In genomic region chr1:175625990-175626692, GRCm38 (mm10) we compare ENCODE assay signal across 8 mouse cellular contexts. TPM values are rescaled to one million over a fixed set of nuclear protein-coding genes. Genes with fewer than 3 reads are reported as not detected.
DNase-seq lines count a peak whose midpoint lies in the region; ATAC-seq lines count a peak whose summit lies in the region.

No protein-coding gene starts in this region.

- no peaks in the 10 kb centered on the region for H3K36me3 ChIP-seq in forebrain, embryonic 15.5 days

- peaks cover 9% of the 10 kb centered on the region for H3K4me1 ChIP-seq in forebrain, embryonic 15.5 days

- H3K9me3 ChIP-seq in forebrain, embryonic 15.5 days = no peaks in the 10 kb centered on the region

- peak overlapping the region; percentile 66 for H3K27ac ChIP-seq in forebrain, embryonic 15.5 days (replicated peaks)

- DNase-seq in left cerebral cortex, postnatal 14 days (ENCODE audit: low spot score in 2 of 2) = peak; percentile 39 to 44
- no peak for DNase-seq in left cerebral cortex, adult 8-10 months (ENCODE audit: low spot score in 2 of 2)
- DNase-seq in adipocyte (ENCODE audit: low spot score) = peak; percentile 70
- DNase-seq in kidney, postnatal 36 days = peak; percentile 31 to 35
- peak; percentile 30 for DNase-seq in mesoderm, embryonic 11.5 days (ENCODE audit: low read depth, low spot score)
- DNase-seq in ovary, adult 18-20 months (ENCODE audit: low spot score) = no peak
- DNase-seq in gastrocnemius, postnatal 4 days (ENCODE audit: low spot score in 2 of 2) = no peak

- no peaks in the 10 kb centered on the region for H3K27me3 ChIP-seq in forebrain, embryonic 15.5 days

- H3K4me2 ChIP-seq in forebrain, embryonic 15.5 days (replicated peaks) = peak overlapping the region; percentile 93

- peak; percentile 54 for ATAC-seq in forebrain, embryonic 15.5 days (replicated peaks)

- intact Hi-C loops in left cerebral cortex, postnatal 14 days (cut with DNase I) = loop anchor here (2.0 to 5.0 kb wide), 2 partner anchors 41 to 297 kb away; no protein-coding TSS in a partner anchor

- WGBS in forebrain, embryonic 15.5 days = 89% methylated on average over 1 of the region's 1 CpGs

- H3K4me3 ChIP-seq in forebrain, embryonic 15.5 days = peak overlapping the region; percentile 87

- H3K9ac ChIP-seq in forebrain, embryonic 15.5 days (replicated peaks) = peak overlapping the region; percentile 40; the same call in 1 of the 2 replicates

RNA-seq across cellular contexts. Expression of gene Fh1, which starts 0.7 kb away (rescaled TPM):
- total RNA-seq in left cerebral cortex, postnatal 14 days (2021) = 10 to 100 TPM; 76.5 to 90.3 TPM
- total RNA-seq in left cerebral cortex, adult 8-10 months (2022) = 10 to 100 TPM; 78.8 to 96.0 (median 86.8) TPM
- 67.6 and 71.0 TPM in 2 replicates for polyA plus RNA-seq in forebrain, embryonic 15.5 days (2015; fragmentation: Nextera tagmentation; extraction: Ambion mirVana)
- 100 to 1,000 TPM; 176 to 187 TPM for total RNA-seq in gastrocnemius, postnatal 4 days (2021)

RNA-seq across cellular contexts. Expression of gene Kmo, which starts 6.0 kb away (rescaled TPM):
- total RNA-seq in left cerebral cortex, postnatal 14 days (2021) = not detected
- 1 to 10 TPM in 1 of 4 experiments, not detected in 3; 1.1 TPM for total RNA-seq in left cerebral cortex, adult 8-10 months (2022)
- polyA plus RNA-seq in forebrain, embryonic 15.5 days (2015; fragmentation: Nextera tagmentation; extraction: Ambion mirVana) = not detected in 2 replicates
- under 1 TPM; 0.31 to 0.34 TPM for total RNA-seq in gastrocnemius, postnatal 4 days (2021)

Comparison
In these comparisons a context has a peak if more than half of its experiments do, and no peak if none do; other contexts are left out.
1. DNase-seq: peak in left cerebral cortex, postnatal 14 days (2 of 2), adipocyte (single experiment), kidney, postnatal 36 days (2 of 2) and mesoderm, embryonic 11.5 days (single experiment); none in left cerebral cortex, adult 8-10 months (0 of 2), ovary, adult 18-20 months (single experiment) and gastrocnemius, postnatal 4 days (0 of 2).